In the genomic region with DNA sequence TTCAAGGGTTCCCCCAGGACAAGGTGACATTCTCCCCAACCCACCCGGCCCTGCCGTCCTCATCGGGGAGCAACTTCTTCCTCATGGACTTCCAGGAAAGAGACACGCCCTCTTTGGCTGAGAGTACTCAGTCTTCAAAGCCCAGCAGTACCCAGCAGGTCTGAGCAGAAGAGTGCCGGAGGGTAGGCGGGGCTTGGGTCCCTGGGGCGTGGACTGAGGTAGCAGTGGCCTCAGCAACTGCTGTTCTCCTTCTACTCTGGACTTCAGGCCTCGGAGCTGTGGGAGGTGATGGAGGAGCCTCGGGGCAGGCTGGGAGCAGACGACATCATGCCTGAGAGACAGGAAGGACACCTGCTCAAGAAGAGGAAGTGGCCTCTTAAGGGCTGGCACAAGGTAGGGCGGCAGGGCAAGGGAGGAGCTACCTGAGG, we compare ENCODE assay signal across 8 mouse cellular contexts. TPM values are rescaled to one million over a fixed set of nuclear protein-coding genes. Genes with fewer than 3 reads are reported as not detected.
DNase-seq lines count a peak whose midpoint lies in the region; ATAC-seq lines count a peak whose summit lies in the region.

No protein-coding gene starts in this region.

- WGBS in embryonic facial prominence, embryonic 15.5 days = 25% methylated on average over 11 of the region's 11 CpGs
- 23% methylated on average over 11 of the region's 11 CpGs for WGBS in kidney, embryonic 16.5 days

- H3K4me2 ChIP-seq in embryonic facial prominence, embryonic 15.5 days (replicated peaks) = peak overlapping the region; percentile 87; the same call in 1 of the 2 replicates
- H3K4me2 ChIP-seq in kidney, embryonic 16.5 days (replicated peaks; ENCODE audit: low read depth, low read length) = peak overlapping the region; percentile 91; the same call in 1 of the 2 replicates

- peaks cover 58% of the 10 kb centered on the region for H3K36me3 ChIP-seq in embryonic facial prominence, embryonic 15.5 days
- peaks cover 41% of the 10 kb centered on the region for H3K36me3 ChIP-seq in kidney, embryonic 16.5 days (ENCODE audit: insufficient read depth, low read length)

- no peak overlapping the region for H3K27ac ChIP-seq in embryonic facial prominence, embryonic 15.5 days (replicated peaks)
- no peak overlapping the region for H3K27ac ChIP-seq in kidney, embryonic 16.5 days (ENCODE audit: low read length)

- ATAC-seq in embryonic facial prominence, embryonic 15.5 days (ENCODE audit: insufficient number of reproducible peaks, low FRiP score, low TSS enrichment, low read depth) = no peak
- ATAC-seq in kidney, embryonic 16.5 days (ENCODE audit: low FRiP score, low TSS enrichment) = peak; percentile 20
- ATAC-seq in monocyte, adult 5-6 weeks (replicated peaks; ENCODE audit: insufficient number of reproducible peaks, low FRiP score, low TSS enrichment, poor library complexity, severe bottlenecking) = no peak

- peaks cover 24% of the 10 kb centered on the region for H3K4me1 ChIP-seq in embryonic facial prominence, embryonic 15.5 days
- H3K4me1 ChIP-seq in kidney, embryonic 16.5 days (ENCODE audit: insufficient read depth, low read length) = peaks cover 15% of the 10 kb centered on the region

- peak overlapping the region; percentile 66; the same call in 1 of the 2 replicates for H3K4me3 ChIP-seq in embryonic facial prominence, embryonic 15.5 days (replicated peaks)
- no peak overlapping the region for H3K4me3 ChIP-seq in kidney, embryonic 16.5 days (ENCODE audit: low read length)

- H3K9me3 ChIP-seq in embryonic facial prominence, embryonic 15.5 days (replicated peaks) = no peaks in the 10 kb centered on the region
- no peaks in the 10 kb centered on the region for H3K9me3 ChIP-seq in kidney, embryonic 16.5 days (ENCODE audit: low read length)

- peak; percentile 60 for DNase-seq in urinary bladder, postnatal 14 days (ENCODE audit: low spot score)
- no peak for DNase-seq in urinary bladder, postnatal 10 days (ENCODE audit: low spot score)
- DNase-seq in lung, postnatal 25 days (ENCODE audit: low spot score) = peak; percentile 79
- DNase-seq in thymus, postnatal 25 days = no peak
- DNase-seq in right cerebral cortex, postnatal 10 days (ENCODE audit: low spot score in 2 of 2) = no peak

- H3K27me3 ChIP-seq in embryonic facial prominence, embryonic 15.5 days = no peaks in the 10 kb centered on the region
- no peaks in the 10 kb centered on the region for H3K27me3 ChIP-seq in kidney, embryonic 16.5 days (ENCODE audit: insufficient read depth, low read length)

- no peak overlapping the region for H3K9ac ChIP-seq in embryonic facial prominence, embryonic 15.5 days
- H3K9ac ChIP-seq in kidney, embryonic 16.5 days (replicated peaks; ENCODE audit: low read length) = peak overlapping the region; percentile 79; the same call in 1 of the 2 replicates

RNA-seq across cellular contexts. Expression of gene Osbpl7, which starts 1.8 kb away (rescaled TPM):
- polyA plus RNA-seq in embryonic facial prominence, embryonic 15.5 days (2015; fragmentation: Nextera tagmentation; extraction: Ambion mirVana) = 10.4 and 10.8 TPM in 2 replicates
- polyA plus RNA-seq in kidney, embryonic 16.5 days (2015; fragmentation: Nextera tagmentation; extraction: Ambion mirVana) = 10.2 and 10.4 TPM in 2 replicates
- 10.0 to 13.1 TPM (median 11.3 TPM) in 3 replicates for total RNA-seq in monocyte, adult 5-6 weeks (2017)

RNA-seq across cellular contexts. Expression of gene Mrpl10, which starts 10.9 kb away (rescaled TPM):
- 77.9 and 80.4 TPM in 2 replicates for polyA plus RNA-seq in embryonic facial prominence, embryonic 15.5 days (2015; fragmentation: Nextera tagmentation; extraction: Ambion mirVana)
- polyA plus RNA-seq in kidney, embryonic 16.5 days (2015; fragmentation: Nextera tagmentation; extraction: Ambion mirVana) = 92.9 and 98.8 TPM in 2 replicates
- total RNA-seq in monocyte, adult 5-6 weeks (2017) = 12.3 to 17.5 TPM (median 13.4 TPM) in 3 replicates

RNA-seq across cellular contexts. Expression of gene Lrrc46, which starts 11.0 kb away (rescaled TPM):
- 9.5 and 21.4 TPM in 2 replicates for polyA plus RNA-seq in embryonic facial prominence, embryonic 15.5 days (2015; fragmentation: Nextera tagmentation; extraction: Ambion mirVana)
- polyA plus RNA-seq in kidney, embryonic 16.5 days (2015; fragmentation: Nextera tagmentation; extraction: Ambion mirVana) = 1.3 and 1.5 TPM in 2 replicates
- not detected in 3 replicates for total RNA-seq in monocyte, adult 5-6 weeks (2017)

RNA-seq across cellular contexts. Expression of gene Scrn2, which starts 22.5 kb away (rescaled TPM):
- 22.5 and 23.9 TPM in 2 replicates for polyA plus RNA-seq in embryonic facial prominence, embryonic 15.5 days (2015; fragmentation: Nextera tagmentation; extraction: Ambion mirVana)
- 45.7 and 50.9 TPM in 2 replicates for polyA plus RNA-seq in kidney, embryonic 16.5 days (2015; fragmentation: Nextera tagmentation; extraction: Ambion mirVana)
- 2.3 to 3.2 TPM (median 2.9 TPM) in 3 replicates for total RNA-seq in monocyte, adult 5-6 weeks (2017)

RNA-seq across cellular contexts. Expression of gene Sp6, which starts 39.0 kb away (rescaled TPM):
- 18.5 and 26.7 TPM in 2 replicates for polyA plus RNA-seq in embryonic facial prominence, embryonic 15.5 days (2015; fragmentation: Nextera tagmentation; extraction: Ambion mirVana)
- 1.6 and 2.0 TPM in 2 replicates for polyA plus RNA-seq in kidney, embryonic 16.5 days (2015; fragmentation: Nextera tagmentation; extraction: Ambion mirVana)
- total RNA-seq in monocyte, adult 5-6 weeks (2017) = not detected in 3 replicates

Comparison
In these comparisons a context has a peak if more than half of its experiments do, and no peak if none do; other contexts are left out.
1. DNase-seq: peak in urinary bladder, postnatal 14 days (single experiment) and lung, postnatal 25 days (single experiment); none in urinary bladder, postnatal 10 days (single experiment), thymus, postnatal 25 days (single experiment) and right cerebral cortex, postnatal 10 days (0 of 2).